Mouse (Mus musculus): ENCODE measurements around the gene 1700017B05Rik. TPM values are rescaled to one million over a fixed set of nuclear protein-coding genes. Genes with fewer than 3 reads are reported as not detected.
A peak's percentile ranks its signal among the peaks of the same experiment; 100 is the strongest.
"Not testable (repeated sequence)": the region's sequence is repeated elsewhere in the genome, so short reads cannot be mapped to it uniquely, and the experiment has no call there.

1700017B05Rik gene
- polyA plus RNA-seq, 1 experiment from 2014 or later: 13.1 TPM

DNA sequence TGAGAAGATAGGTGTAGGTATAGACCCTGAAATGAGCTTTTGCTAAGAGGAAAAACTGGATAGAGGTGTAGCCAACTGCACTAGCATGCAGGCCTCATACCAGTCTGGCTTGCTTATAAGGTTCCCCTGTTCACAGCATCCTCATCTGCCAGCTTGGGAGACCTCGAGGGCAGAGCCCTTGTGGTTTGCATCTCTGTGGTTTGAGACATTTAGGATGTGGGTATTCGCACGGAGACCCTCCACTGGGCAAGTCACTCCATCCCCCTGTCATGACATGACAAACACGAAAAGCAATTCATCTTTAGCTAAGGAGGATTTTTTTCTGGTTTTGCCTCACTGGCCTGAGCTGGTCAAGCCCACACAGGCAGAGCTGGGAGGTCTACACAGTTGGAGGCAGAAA, 34.2 kb downstream of the 1700017B05Rik start:
- no peak overlapping the region for H3K4me3 ChIP-seq (replicated peaks; ENCODE audit: low read depth, low read length)
- 74% methylated on average over 4 of the region's 4 CpGs for WGBS
- DNase-seq (ENCODE audit: low spot score): no peak

DNA sequence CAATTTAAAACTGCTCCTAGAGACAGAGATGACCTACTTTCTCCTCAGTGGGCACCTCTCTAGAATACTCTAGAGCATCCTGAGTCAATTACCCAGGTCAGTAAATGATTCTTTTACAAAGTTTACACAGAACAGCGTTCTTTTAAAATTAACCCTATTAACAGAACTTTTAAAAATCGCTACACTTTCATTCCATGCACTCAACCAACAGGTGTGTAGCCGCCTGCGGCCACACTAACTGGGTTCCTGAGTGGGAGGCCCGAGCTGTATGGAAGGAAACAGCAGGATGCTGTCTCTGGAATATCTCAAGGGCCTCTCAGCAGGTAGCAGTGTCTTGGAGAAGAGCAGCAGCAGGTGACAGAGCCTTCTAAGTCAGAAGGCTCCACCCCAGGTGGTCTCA, 35.2 kb downstream of the 1700017B05Rik start:
- Histone ChIP-seq H3K4me2 (ENCODE audit: low read length) (no peak overlapping the region), H3K4me3 (replicated peaks; ENCODE audit: low read depth, low read length) (no peak overlapping the region), H3K27me3 (ENCODE audit: insufficient read depth, low read length) (no peaks in the 10 kb centered on the region), H3K9me3 (replicated peaks; ENCODE audit: low read length) (no peaks in the 10 kb centered on the region), H3K36me3 (ENCODE audit: insufficient read depth, low read length) (no peaks in the 10 kb centered on the region), H3K4me1 (replicated peaks; ENCODE audit: insufficient read depth, low read length) (peaks cover 10% of the 10 kb centered on the region; the same call in 1 of the 2 replicates), H3K27ac (peak overlapping the region; percentile 22; the same call in 1 of the 2 replicates), H3K9ac (ENCODE audit: low read depth, low read length) (no peak overlapping the region)
- ATAC-seq (replicated peaks; ENCODE audit: low FRiP score, low read depth) (0 out of 2 replicates have a peak, but pooled peaks have one; percentile 17), DNase-seq (ENCODE audit: low spot score) (no peak)
- WGBS: 62% methylated on average over 5 of the region's 5 CpGs
- no peak for TF ChIP-seq CTCF (IDR thresholded peaks at IDR 0.05; ENCODE audit: low read depth)

More for the DNA sequence above, 34.2 kb downstream of the 1700017B05Rik start:
- no peaks in the 10 kb centered on the region for H3K9me3 ChIP-seq (replicated peaks; ENCODE audit: low read length)
- H3K27ac ChIP-seq: no peak overlapping the region
- no peaks in the 10 kb centered on the region for H3K27me3 ChIP-seq (ENCODE audit: insufficient read depth, low read length)
- no peak for TF ChIP-seq CTCF (IDR thresholded peaks at IDR 0.05; ENCODE audit: low read depth)
- no peak overlapping the region for H3K4me2 ChIP-seq (ENCODE audit: low read length)
- H3K36me3 ChIP-seq (ENCODE audit: insufficient read depth, low read length): no peaks in the 10 kb centered on the region
- H3K4me1 ChIP-seq (replicated peaks; ENCODE audit: insufficient read depth, low read length): peaks cover 10% of the 10 kb centered on the region; the same call in 1 of the 2 replicates
- H3K9ac ChIP-seq (ENCODE audit: low read depth, low read length): no peak overlapping the region
- ATAC-seq (replicated peaks; ENCODE audit: low FRiP score, low read depth): no peak

DNA sequence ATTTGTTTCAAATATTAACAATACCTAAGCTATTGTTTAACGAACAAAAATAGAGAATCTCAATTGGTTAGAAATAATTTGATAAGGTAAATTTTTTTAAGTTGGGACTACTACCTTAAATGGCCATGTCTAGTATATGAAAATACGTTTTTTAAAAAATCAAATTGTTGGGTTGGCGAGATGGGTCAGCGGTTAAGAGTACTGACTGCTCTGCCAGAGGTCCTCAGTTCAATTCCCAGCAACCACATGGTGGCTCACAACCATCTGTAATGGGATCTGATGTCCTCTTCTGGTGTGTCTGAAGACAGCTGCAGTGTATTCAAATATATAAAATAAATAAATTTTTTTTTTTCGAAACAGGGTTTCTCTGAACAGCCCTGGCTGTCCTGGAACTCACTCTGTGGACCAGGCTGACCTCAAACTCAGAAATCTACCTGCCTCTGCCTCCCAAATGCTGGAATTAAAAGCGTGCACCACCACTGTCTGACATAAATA, 35.7 kb downstream of the 1700017B05Rik start:
- H3K27me3 ChIP-seq (ENCODE audit: insufficient read depth, low read length); H3K9me3 ChIP-seq (replicated peaks; ENCODE audit: low read length); H3K9ac ChIP-seq (ENCODE audit: low read depth, low read length); H3K4me2 ChIP-seq (ENCODE audit: low read length); H3K27ac ChIP-seq; ATAC-seq (replicated peaks; ENCODE audit: low FRiP score, low read depth); H3K4me3 ChIP-seq (replicated peaks; ENCODE audit: low read depth, low read length); DNase-seq (ENCODE audit: low spot score); H3K36me3 ChIP-seq (ENCODE audit: insufficient read depth, low read length); H3K4me1 ChIP-seq (replicated peaks; ENCODE audit: insufficient read depth, low read length): not testable (repeated sequence)
- WGBS: 95% methylated on average over 6 of the region's 6 CpGs

DNA sequence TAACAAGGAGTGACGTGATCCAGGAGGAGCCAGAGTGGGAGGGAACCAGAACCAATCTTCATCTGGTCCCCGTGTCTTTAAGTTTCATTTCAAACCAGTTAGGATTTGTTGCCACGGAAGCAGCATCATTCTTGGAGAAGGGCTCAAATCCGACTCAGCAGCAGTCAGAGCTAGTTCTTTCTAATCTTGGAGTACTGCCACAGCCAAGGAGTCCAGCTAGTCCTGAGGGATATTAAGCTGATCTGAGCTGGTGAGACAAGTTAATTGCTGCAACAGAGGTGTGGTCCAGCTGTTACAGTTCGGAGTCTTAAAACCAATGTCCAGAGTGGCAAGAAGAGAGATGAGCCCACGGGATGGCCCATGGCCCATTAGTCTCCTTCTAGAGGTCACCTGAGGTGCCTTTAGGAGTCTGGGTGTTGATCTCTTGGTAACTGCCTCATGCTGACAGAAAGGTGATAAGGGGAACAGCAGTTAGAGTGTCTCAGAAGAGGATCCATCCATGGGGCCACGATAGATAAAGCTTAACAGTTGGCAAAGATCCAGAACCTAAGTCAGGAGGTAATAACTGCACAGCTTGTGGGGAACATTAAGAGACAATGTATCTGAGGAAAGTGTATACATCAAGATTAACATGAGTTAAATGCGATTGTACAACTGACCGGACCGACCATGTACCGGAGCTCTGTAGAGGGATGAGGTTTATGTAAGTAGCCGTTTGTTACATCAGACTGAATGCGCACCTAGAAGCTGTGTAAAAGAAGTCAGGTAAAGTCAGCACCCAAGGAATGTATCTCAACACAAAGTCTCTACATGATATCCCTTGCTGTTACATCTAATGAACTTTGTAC, 36.4 kb downstream of the 1700017B05Rik start:
- DNase-seq (ENCODE audit: low spot score): no peak
- H3K27ac ChIP-seq: no peak overlapping the region
- peaks cover 10% of the 10 kb centered on the region; the same call in 1 of the 2 replicates for H3K4me1 ChIP-seq (replicated peaks; ENCODE audit: insufficient read depth, low read length)
- H3K9ac ChIP-seq (ENCODE audit: low read depth, low read length): no peak overlapping the region
- WGBS: 70% methylated on average over 13 of the region's 13 CpGs
- TF ChIP-seq CTCF (IDR thresholded peaks at IDR 0.05; ENCODE audit: low read depth): no peak
- H3K9me3 ChIP-seq (replicated peaks; ENCODE audit: low read length): no peaks in the 10 kb centered on the region
- H3K27me3 ChIP-seq (ENCODE audit: insufficient read depth, low read length): no peaks in the 10 kb centered on the region
- no peaks in the 10 kb centered on the region for H3K36me3 ChIP-seq (ENCODE audit: insufficient read depth, low read length)
- H3K4me3 ChIP-seq (replicated peaks; ENCODE audit: low read depth, low read length): no peak overlapping the region
- ATAC-seq (replicated peaks; ENCODE audit: low FRiP score, low read depth): no peak
- no peak overlapping the region for H3K4me2 ChIP-seq (ENCODE audit: low read length)

DNA sequence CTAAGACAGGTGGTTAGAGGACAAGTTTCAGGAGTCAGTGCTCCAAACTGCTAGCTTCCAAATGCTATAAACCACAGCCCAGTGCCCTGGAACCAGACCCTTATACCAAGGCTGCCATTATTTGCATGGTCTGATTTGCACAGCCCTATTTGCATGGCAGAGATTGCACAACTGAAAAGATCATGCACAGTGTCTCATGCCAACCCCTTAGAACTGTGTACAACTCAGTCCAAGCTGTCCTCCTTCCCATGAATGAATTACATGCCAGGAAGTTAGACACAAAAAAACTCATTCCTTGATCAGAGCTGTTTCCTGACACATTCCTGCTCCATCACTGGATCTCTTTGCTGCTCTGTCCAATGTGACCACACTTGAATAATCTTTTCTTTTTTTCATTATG, 39.1 kb downstream of the 1700017B05Rik start:
- no peaks in the 10 kb centered on the region for H3K36me3 ChIP-seq (ENCODE audit: insufficient read depth, low read length)
- H3K4me3 ChIP-seq (replicated peaks; ENCODE audit: low read depth, low read length): no peak overlapping the region
- H3K27me3 ChIP-seq (ENCODE audit: insufficient read depth, low read length): no peaks in the 10 kb centered on the region
- no peaks in the 10 kb centered on the region for H3K4me1 ChIP-seq (replicated peaks; ENCODE audit: insufficient read depth, low read length)
- no peak overlapping the region for H3K9ac ChIP-seq (ENCODE audit: low read depth, low read length)
- H3K9me3 ChIP-seq (replicated peaks; ENCODE audit: low read length): no peaks in the 10 kb centered on the region
- H3K4me2 ChIP-seq (ENCODE audit: low read length): no peak overlapping the region
- no peak for TF ChIP-seq CTCF (IDR thresholded peaks at IDR 0.05; ENCODE audit: low read depth)
- DNase-seq (ENCODE audit: low spot score): no peak
- no peak overlapping the region for H3K27ac ChIP-seq
- ATAC-seq (replicated peaks; ENCODE audit: low FRiP score, low read depth): no peak

DNA sequence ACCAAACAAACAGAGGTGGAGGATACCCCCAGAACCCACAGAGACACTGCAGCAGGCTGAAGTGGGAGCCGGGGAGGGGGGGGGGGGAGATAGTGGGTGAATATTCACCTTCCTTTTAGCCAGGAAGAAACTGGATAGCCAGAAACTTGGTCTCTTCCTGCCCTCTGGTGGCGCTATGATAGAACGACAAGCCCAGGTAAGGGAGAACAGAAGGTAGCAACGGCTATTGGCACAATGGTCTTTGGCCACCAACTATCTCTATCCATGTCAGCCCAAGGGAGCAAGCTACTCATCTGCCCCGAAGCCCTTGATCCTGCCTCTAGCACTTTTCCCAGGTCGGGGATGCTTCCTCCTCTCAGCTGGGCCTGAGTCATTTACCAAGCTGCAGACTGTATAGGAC, 42.1 kb downstream of the 1700017B05Rik start:
- DNase-seq (ENCODE audit: low spot score): peak; percentile 66
- 13% methylated on average over 6 of the region's 6 CpGs for WGBS

More for the DNA sequence above, 42.1 kb downstream of the 1700017B05Rik start:
- Histone ChIP-seq H3K36me3 (ENCODE audit: insufficient read depth, low read length) (no peaks in the 10 kb centered on the region), H3K9me3 (replicated peaks; ENCODE audit: low read length) (no peaks in the 10 kb centered on the region), H3K4me3 (replicated peaks; ENCODE audit: low read depth, low read length) (no peak overlapping the region), H3K4me2 (ENCODE audit: low read length) (no peak overlapping the region), H3K27me3 (ENCODE audit: insufficient read depth, low read length) (no peaks in the 10 kb centered on the region), H3K9ac (ENCODE audit: low read depth, low read length) (no peak overlapping the region), H3K27ac (no peak overlapping the region), H3K4me1 (replicated peaks; ENCODE audit: insufficient read depth, low read length) (no peaks in the 10 kb centered on the region)
- TF ChIP-seq CTCF (IDR thresholded peaks at IDR 0.05; ENCODE audit: low read depth): peak; percentile 84
- peak; percentile 10; the same call in 1 of the 2 replicates for ATAC-seq (replicated peaks; ENCODE audit: low FRiP score, low read depth)

All from kidney, postnatal 0 days (tissue).